Comparison of ENCODE assay signal across 17 mouse cellular contexts in the genomic region with DNA sequence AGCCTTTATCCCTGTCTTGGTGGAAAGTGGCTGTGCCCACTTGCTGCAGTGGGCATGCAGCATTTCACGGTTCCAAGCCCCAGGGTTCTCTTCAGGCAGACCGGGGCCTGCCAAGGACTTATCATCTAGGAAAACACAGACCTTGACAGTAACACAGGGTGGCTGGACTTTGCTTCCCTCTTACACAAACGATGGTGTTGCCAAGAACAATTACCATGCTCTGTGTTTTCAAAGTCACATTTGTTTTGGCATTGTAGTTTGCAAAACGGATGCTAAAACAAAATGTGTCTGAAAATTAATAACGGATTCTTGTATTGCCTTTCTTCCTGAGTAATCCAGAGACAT. TPM values are rescaled to one million over a fixed set of nuclear protein-coding genes. Genes with fewer than 3 reads are reported as not detected.
A peak's percentile ranks its signal among the peaks of the same experiment; 100 is the strongest.
DNase-seq lines count a peak whose midpoint lies in the region; ATAC-seq and TF ChIP-seq lines count a peak whose summit lies in the region.
"Had no signal": no experiment of that assay in that cellular context is flagged by ENCODE, and none has a peak within 500 bp of the region (broad histone marks: within the 10 kb centered on the region; RNA-seq: fewer than 3 reads in every experiment).

No protein-coding gene starts in this region.

- 42% methylated on average over 5 of the region's 5 CpGs for WGBS in heart, embryonic 14.5 days
- 39% methylated on average over 5 of the region's 5 CpGs for WGBS in kidney, postnatal 0 days
- 55% methylated on average over 5 of the region's 5 CpGs for WGBS in limb, embryonic 14.5 days

- DNase-seq in heart, adult 11 months = no peak
- DNase-seq in kidney, adult 9 months = peak; percentile 41
- DNase-seq in kidney, postnatal 10 days = no peak
- DNase-seq in kidney, postnatal 0 days (ENCODE audit: low spot score) = peak; percentile 42
- DNase-seq in limb, embryonic 14.5 days (ENCODE audit: low spot score) = no peak
- DNase-seq in urinary bladder, postnatal 25 days (ENCODE audit: low spot score) = no peak
- DNase-seq: cerebellum, adult 9-10 months; lung, embryonic 14.5 days; right cerebral cortex, postnatal 14 days; thymus, adult 2 months had no signal

- H3K27me3 ChIP-seq in heart, embryonic 14.5 days (ENCODE audit: control insufficient read depth, insufficient read depth, low read length) = peaks cover 6% of the 10 kb centered on the region; the same call in 1 of the 2 replicates
- H3K27me3 ChIP-seq in kidney, postnatal 0 days (ENCODE audit: insufficient read depth, low read length) = no peaks in the 10 kb centered on the region
- H3K27me3 ChIP-seq in limb, embryonic 14.5 days (ENCODE audit: control insufficient read depth, insufficient read depth, low read length) = no peaks in the 10 kb centered on the region

- no peak overlapping the region for H3K4me2 ChIP-seq in heart, embryonic 14.5 days (ENCODE audit: low read length)
- H3K4me2 ChIP-seq in kidney, postnatal 0 days (ENCODE audit: low read length) = peak overlapping the region; percentile 23
- H3K4me2 ChIP-seq in limb, embryonic 14.5 days (replicated peaks; ENCODE audit: low read depth, low read length, severe bottlenecking) = no peak overlapping the region
- H3K4me2 ChIP-seq: forebrain, embryonic 12.5 days; hindbrain, embryonic 12.5 days; liver, embryonic 11.5 days; lung, embryonic 14.5 days; midbrain, embryonic 15.5 days had no signal

- no peak for TF ChIP-seq POLR2A in limb, embryonic 14.5 days (IDR thresholded peaks at IDR 0.05; ENCODE audit: borderline replicate concordance, extremely low read depth, insufficient read depth, insufficient read length)

- peaks cover 5% of the 10 kb centered on the region; the same call in 1 of the 2 replicates for H3K9me3 ChIP-seq in heart, embryonic 14.5 days (ENCODE audit: control insufficient read depth, low read length)
- H3K9me3 ChIP-seq in kidney, postnatal 0 days (replicated peaks; ENCODE audit: low read length) = no peaks in the 10 kb centered on the region
- 0 out of 2 replicates have a peak, but pooled peaks cover 5% of the 10 kb centered on the region for H3K9me3 ChIP-seq in limb, embryonic 14.5 days (ENCODE audit: control insufficient read depth, low read length)
- H3K9me3 ChIP-seq: midbrain, embryonic 15.5 days had no signal

- H3K36me3 ChIP-seq in heart, embryonic 14.5 days (ENCODE audit: control insufficient read depth, insufficient read depth, low read length) = no peaks in the 10 kb centered on the region
- no peaks in the 10 kb centered on the region for H3K36me3 ChIP-seq in kidney, postnatal 0 days (ENCODE audit: insufficient read depth, low read length)
- no peaks in the 10 kb centered on the region for H3K36me3 ChIP-seq in limb, embryonic 14.5 days (ENCODE audit: control insufficient read depth, insufficient read depth, low read length)
- H3K36me3 ChIP-seq: forebrain, embryonic 12.5 days; hindbrain, embryonic 12.5 days; midbrain, embryonic 15.5 days had no signal

- peak overlapping the region in 1 of 2 experiments; percentile 31; a peak in 2 of 4 replicates for H3K27ac ChIP-seq in heart, embryonic 14.5 days (replicated peaks in 1 of 2; ENCODE audit: control insufficient read depth in 1 of 2, insufficient read depth in 1 of 2, low read depth in 2 of 2, low read length in 2 of 2)
- peak overlapping the region; percentile 25; the same call in 1 of the 2 replicates for H3K27ac ChIP-seq in kidney, postnatal 0 days
- H3K27ac ChIP-seq in limb, embryonic 14.5 days (replicated peaks; ENCODE audit: low read depth, low read length) = 0 out of 2 replicates have a peak overlapping the region, but pooled peaks have one; percentile 6
- H3K27ac ChIP-seq: forebrain, embryonic 12.5 days; hindbrain, embryonic 12.5 days; midbrain, embryonic 15.5 days had no signal

- TF ChIP-seq CTCF in kidney, postnatal 0 days (IDR thresholded peaks at IDR 0.05; ENCODE audit: low read depth) = no peak

- H3K4me3 ChIP-seq in heart, embryonic 14.5 days (ENCODE audit: control insufficient read depth in 1 of 2, insufficient read depth in 1 of 2, low read depth in 1 of 2, low read length in 2 of 2) = no peak overlapping the region
- H3K4me3 ChIP-seq in kidney, postnatal 0 days (replicated peaks; ENCODE audit: low read depth, low read length) = no peak overlapping the region
- H3K4me3 ChIP-seq in limb, embryonic 14.5 days (replicated peaks; ENCODE audit: low read length) = no peak overlapping the region
- H3K4me3 ChIP-seq: forebrain, embryonic 12.5 days; hindbrain, embryonic 12.5 days; midbrain, embryonic 15.5 days; myocyte had no signal

- peaks cover 15 to 32% of the 10 kb centered on the region in 2 experiments for H3K4me1 ChIP-seq in heart, embryonic 14.5 days (ENCODE audit: control insufficient read depth in 2 of 2, insufficient read depth in 2 of 2, low read length in 2 of 2)
- 0 out of 2 replicates have a peak, but pooled peaks cover 22% of the 10 kb centered on the region for H3K4me1 ChIP-seq in kidney, postnatal 0 days (replicated peaks; ENCODE audit: insufficient read depth, low read length)
- H3K4me1 ChIP-seq in limb, embryonic 14.5 days (ENCODE audit: control insufficient read depth, insufficient read depth, low read length) = peaks cover 53% of the 10 kb centered on the region

- ATAC-seq in heart, embryonic 14.5 days (ENCODE audit: insufficient number of reproducible peaks, insufficient read depth, low FRiP score, low read depth) = 0 out of 2 replicates have a peak, but pooled peaks have one; percentile 12
- ATAC-seq in kidney, postnatal 0 days (replicated peaks; ENCODE audit: low FRiP score, low read depth) = no peak
- no peak for ATAC-seq in limb, embryonic 14.5 days (ENCODE audit: low FRiP score, low read depth)
- ATAC-seq: inflammation-experienced regulatory T-cells, adult 6 months; midbrain, embryonic 15.5 days had no signal

- H3K9ac ChIP-seq in heart, embryonic 14.5 days (ENCODE audit: low read length) = no peak overlapping the region
- H3K9ac ChIP-seq in kidney, postnatal 0 days (ENCODE audit: low read depth, low read length) = no peak overlapping the region
- no peak overlapping the region for H3K9ac ChIP-seq in limb, embryonic 14.5 days (ENCODE audit: low read depth, low read length, severe bottlenecking)
- H3K9ac ChIP-seq: forebrain, embryonic 12.5 days; hindbrain, embryonic 12.5 days; lung, embryonic 14.5 days; midbrain, embryonic 15.5 days had no signal

RNA-seq across cellular contexts. Expression of a gene that starts 6.7 kb away (rescaled TPM):
- 7.7 and 8.5 TPM in 2 replicates for polyA plus RNA-seq in heart, embryonic 14.5 days (2014; fragmentation: Nextera tagmentation; extraction: Ambion mirVana)
- 14.6 TPM in 2 replicates for polyA plus RNA-seq in kidney, postnatal 0 days (2015; fragmentation: Nextera tagmentation; extraction: Ambion mirVana)
- polyA plus RNA-seq in limb, embryonic 14.5 days (2012; rRNA removed) = 18.6 and 19.4 TPM in 2 replicates
- 21.5 and 25.0 TPM in 2 replicates for polyA plus RNA-seq in limb, embryonic 14.5 days (2014; fragmentation: Nextera tagmentation; extraction: Ambion mirVana)
- polyA plus RNA-seq: inflammation-experienced regulatory T-cells, adult 6 months; myocyte had no signal

Comparison
In these comparisons a context has a peak if more than half of its experiments do, and no peak if none do; other contexts are left out.
1. DNase-seq: peak in kidney, adult 9 months (single experiment) and kidney, postnatal 0 days (single experiment); none in heart, adult 11 months (single experiment), kidney, postnatal 10 days (single experiment), limb, embryonic 14.5 days (single experiment) and urinary bladder, postnatal 25 days (single experiment).